Mouse (Mus musculus): ENCODE results near the gene Rbbp8nl.
A peak's percentile ranks its signal among the peaks of the same experiment; 100 is the strongest.

The Rbbp8nl gene

DNA sequence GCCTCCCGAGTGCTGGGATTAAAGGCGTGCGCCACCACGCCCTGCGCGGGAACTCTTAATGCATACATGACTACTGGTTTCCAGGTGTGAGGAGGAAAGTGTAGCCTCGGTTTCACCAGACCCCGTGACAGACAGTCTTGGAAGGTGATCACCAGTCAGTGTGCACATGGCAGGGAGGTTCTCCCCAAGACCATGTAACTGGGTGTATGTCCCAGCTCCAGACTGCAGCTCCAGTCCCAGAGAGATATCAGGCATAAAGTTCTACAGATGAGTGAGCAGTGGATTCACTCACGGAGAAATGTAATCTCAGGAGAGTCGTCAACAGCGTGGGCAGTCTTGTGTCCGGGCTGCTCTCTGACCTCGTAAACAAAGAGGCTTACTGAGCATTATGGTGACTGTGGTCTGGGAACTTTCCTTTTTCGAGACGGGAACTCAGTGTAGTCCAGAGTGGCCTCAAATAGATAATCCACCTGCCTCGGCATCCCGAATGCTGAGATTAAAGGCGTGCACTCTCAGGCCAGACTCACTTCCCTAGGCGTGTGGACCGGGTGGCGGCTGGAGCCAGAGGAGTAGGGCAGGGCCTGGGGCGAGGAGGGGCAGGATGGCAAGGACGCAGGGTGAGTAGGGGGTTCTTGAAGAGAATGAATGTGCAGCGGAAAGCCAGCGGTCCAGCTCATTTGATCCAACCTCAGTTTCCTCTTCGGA lies 33.2 kb downstream of the Rbbp8nl start:
- peak; percentile 23 for DNase-seq

- no peak for DNase-seq
These were observed 34.0 kb downstream of the Rbbp8nl start for GRCm38 (mm10) chr2:180255701-180256100.

DNA sequence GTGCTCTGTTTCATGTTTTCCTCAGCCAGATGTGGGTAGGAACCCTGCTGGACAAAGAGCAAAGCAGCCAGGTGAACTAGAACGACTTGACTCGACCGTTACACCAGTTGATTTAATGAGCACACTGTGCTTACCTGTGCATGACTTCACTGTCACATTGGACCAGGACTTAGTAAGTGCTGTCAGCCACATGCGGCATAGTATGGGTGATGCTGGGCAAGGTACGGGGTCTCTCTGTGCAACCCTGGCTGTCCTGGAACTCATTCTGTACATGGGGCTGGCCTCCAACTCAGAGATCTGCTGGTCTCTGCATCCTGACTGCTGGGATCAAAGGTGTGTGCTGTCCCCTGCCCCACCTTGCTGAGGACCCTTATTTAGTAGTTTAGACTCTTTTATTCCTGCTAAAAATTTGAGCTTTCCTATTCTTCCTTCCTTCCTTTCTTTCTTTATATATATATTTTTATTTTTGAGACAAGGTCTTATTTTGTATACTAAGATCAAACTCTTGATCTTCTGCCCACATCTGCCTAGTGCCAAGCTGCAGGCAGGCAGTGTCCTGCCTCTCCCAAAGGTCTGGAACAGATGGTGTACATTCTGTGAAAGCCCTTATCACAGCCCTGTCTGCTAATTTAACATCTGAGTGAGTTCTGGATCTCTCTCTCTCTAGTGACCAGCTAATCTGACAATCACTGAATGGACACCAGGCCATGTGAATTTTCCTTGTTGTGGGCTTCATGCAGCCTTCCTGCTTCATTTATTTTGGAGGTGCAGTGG lies 35.1 kb downstream of the Rbbp8nl start:
- no peak for DNase-seq

- no peak for DNase-seq
These were observed 37.8 kb downstream of the Rbbp8nl start for GRCm38 (mm10) chr2:180251838-180252237.

GRCm38 (mm10) chr2:180250930-180251611 lies 38.6 kb downstream of the Rbbp8nl start:
- DNase-seq, result peak; percentile 90

DNA sequence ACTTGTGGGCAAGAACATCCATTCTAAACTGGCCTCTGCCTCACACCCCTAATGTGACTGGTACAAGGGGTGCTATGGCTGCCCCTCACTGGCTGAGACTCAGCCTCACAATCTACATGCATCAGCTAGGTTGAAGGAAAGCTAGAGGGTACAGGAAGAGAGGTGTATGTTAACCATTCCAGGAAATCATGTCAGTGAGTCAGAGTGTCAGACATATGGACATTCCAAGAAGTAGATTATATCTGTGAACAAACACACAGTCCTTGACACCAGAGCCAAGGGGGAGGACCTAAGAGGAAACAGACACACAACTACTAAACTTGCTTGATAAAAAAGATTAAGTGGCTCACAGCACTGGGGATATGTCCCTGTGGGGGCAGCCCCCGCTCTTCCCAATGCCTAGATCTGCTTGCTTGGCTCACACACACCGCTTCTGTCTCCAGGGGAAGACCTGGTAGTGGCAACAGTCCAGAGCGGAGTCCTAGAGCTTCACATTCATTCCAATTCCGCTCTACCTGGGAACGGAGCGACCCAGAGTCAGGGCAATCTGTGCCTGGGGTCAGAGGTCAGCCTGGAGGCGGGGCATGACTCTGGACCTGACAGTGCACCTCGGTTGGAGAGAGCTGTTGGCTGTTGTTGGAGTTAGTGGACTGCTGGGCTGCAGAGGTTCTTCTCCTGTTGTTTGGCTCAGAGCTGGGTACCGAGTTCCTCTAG lies 40.6 kb downstream of the Rbbp8nl start:
- DNase-seq, result no peak

DNA sequence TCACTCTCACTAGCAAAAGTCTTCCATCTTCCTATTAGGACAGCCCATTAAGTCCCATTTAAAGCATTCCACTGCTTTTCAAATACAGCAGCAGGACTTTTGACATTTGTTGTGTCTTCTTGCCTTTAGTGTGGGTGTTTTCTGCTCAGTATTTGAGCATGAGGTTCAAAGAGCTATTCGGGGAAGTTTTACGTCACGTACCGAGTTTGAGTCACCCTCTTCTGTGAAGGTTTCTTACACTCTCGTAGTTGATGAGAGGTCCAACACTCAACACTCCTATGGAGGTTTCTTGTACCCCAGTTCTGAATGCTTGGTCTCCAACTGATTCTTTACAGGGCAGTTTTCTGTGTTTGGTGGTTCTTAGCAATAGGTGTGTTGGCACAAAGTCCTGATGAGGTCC lies 41.8 kb downstream of the Rbbp8nl start:
- DNase-seq, result no peak

GRCm38 (mm10) chr2:180243108-180243507 lies 46.6 kb downstream of the Rbbp8nl start:
- no peak for DNase-seq

- no peak for DNase-seq
These were observed 51.1 kb downstream of the Rbbp8nl start for GRCm38 (mm10) chr2:180238591-180238990.

DNA sequence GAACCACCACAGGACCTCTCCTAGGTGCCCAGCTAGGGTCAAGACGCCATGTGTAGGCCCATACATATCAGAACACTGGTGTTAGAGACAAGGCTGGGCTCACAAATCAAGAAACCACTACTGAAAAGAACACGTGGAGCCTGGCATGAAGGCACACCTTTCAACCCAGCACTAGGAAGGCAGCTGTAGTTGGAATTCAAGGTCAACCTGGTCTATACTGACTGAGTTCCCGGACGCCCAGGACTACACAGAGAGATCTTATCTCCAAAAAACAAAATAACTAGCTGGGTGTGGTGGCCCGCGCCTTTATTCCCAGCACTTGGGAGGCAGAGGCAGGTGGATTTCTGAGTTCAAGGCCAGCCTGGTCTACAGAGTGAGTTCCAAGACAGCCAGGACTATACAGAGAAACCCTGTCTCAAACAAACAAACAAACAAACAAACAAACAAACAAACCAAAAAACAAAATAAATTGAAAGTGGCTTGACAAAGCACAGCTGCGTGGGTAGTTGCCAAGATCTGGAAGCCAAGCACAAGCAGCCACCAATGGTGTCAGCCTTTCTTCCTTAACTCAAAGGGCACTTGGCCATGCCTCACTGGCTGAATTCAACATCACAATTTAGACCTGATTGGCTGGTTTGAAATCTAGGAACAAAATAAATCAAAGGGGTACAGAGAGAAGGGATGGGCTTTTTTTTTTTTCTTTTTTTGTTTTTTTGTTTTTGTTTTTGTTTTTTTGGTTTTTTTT lies 51.9 kb downstream of the Rbbp8nl start:
- no peak for DNase-seq

DNA sequence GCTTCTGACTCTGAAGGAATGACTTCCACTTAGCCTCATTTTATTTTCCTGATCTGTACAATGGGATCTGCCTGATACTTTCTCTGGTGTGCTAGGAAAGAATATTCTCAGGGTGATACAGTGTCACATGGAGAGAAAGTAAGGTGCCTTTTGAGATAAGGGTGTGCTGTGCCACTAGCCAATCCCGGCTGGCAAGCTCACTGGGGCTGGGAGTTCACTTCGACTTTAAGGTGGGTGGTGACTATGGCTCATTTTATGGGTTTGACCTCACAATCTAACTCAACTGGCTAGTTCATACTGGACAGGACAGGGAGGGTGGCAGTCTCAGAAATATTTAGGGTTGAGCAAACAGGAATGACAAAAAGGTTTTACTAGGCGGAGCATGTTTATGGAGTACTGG lies 52.7 kb downstream of the Rbbp8nl start:
- DNase-seq, result no peak

GRCm38 (mm10) chr2:180236500-180236899 lies 53.2 kb downstream of the Rbbp8nl start:
- DNase-seq, result no peak

- no peak for DNase-seq
These were observed 53.9 kb downstream of the Rbbp8nl start for GRCm38 (mm10) chr2:180235788-180236187.

- no peak for DNase-seq
These were observed 54.7 kb downstream of the Rbbp8nl start for GRCm38 (mm10) chr2:180234980-180235379.

DNA sequence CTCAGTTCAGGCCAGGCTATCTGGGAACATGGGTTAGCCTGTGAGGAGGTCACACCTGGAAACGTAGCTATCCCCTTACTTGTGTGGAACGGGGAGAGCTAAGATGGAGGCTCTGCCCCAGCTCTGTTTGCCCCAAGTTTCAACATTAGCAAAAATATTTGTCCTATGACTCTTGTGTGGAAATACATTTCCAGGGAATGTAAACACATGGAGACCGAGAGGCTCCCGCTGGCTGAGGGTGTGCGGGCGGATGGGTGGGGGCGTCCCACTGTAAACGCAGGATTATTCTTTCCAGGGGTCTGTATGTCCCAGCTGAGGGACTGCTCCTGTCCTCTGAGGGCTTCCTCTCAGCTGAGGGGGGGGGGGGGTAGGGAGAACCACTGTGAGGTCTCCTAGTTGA lies 55.3 kb downstream of the Rbbp8nl start:
- DNase-seq, result no peak

- DNase-seq, result no peak
These were observed 56.4 kb downstream of the Rbbp8nl start for GRCm38 (mm10) chr2:180233101-180233904.

DNA sequence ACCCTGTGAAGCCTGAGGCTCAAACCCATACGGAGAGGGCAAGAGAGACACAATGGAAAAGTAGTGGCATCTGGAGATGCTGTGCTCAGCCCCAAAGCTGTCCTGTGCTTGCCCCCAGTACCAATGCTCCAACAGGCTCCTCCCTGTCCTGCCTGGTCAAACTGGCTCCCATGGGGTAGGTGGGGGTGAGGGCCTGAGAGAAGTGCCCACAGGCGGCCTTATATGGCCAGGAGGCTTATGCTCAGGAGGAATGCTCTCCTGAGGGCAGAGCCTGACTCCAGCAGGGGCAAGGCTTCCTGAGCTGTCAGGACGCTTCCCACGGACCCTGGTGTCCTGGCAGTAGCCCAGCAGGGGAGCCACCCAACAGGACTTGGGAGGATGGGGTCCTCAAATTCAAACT lies 59.2 kb downstream of the Rbbp8nl start:
- DNase-seq, result no peak

DNA sequence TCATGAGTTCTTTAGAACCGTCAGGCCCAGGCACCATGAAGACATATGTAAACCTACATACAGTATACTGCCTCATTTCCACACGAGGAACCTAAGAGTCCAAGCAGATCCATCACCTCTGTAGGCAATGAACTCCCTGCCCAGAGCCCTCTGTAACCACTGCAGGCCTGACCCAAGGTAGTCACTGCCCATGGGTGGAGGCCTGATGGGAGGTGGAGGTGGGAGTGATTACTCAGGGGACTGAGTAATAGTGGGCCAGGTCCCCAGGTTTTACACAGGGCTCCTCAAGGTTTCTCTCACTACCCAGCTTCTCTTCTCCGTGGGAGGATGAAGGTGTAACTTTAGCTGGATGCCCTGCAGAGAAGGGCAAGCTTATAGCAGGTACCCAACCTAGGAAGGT lies 60.5 kb downstream of the Rbbp8nl start:
- DNase-seq, result no peak

- DNase-seq, result no peak
These were observed 61.1 kb downstream of the Rbbp8nl start for GRCm38 (mm10) chr2:180228592-180228991.

DNA sequence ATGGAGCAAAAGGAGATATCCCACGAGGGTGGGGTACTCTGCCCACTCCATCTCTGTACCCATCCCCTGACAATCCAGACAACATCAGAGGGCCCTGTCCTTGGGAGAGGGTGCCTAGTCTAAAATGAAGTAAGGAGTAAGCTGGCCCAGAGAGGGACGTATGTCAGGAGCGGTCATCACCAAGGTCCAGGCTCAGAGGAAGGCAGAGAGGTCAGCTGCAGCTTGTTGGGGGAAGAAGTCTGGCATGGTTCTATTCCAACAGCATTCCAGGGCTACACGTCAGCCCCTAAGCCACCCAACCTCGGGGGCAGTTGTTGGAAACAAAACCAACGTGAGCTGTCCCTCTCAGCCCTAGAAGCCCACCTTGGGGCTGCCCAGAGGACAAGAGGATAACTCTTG lies 61.6 kb downstream of the Rbbp8nl start:
- no peak for DNase-seq
